Mouse (Mus musculus) ES-E14 (cell line): ENCODE measurements around the gene Opn4. TPM values are rescaled to one million over a fixed set of nuclear protein-coding genes. Genes with fewer than 3 reads are reported as not detected.

ENCODE experiments used
- DNase-seq: peaks from one replicate; pipeline ENCODE4 v3.0.0-alpha.2; 2013; ENCODE audit warnings: low read depth, low spot score
- H3K27ac ChIP-seq: 2 replicates; pipeline ENCODE4 v1.5.1; 2012; ENCODE audit warnings: low read depth, mild to moderate bottlenecking, low read length, moderate library complexity, mixed read lengths; ENCODE audit not compliant: poor library complexity, insufficient read depth, severe bottlenecking
- H3K36me3 ChIP-seq: 2 replicates; pipeline ENCODE4 v1.6.1; 2012; ENCODE audit warnings: mild to moderate bottlenecking, low read length, moderate library complexity, mixed read lengths; ENCODE audit not compliant: control insufficient read depth, poor library complexity, insufficient read depth, severe bottlenecking
- H3K4me1 ChIP-seq, 2 experiments: fragments of 150-350 bp in 1 of 2; sonication (generic) in 1 of 2; 2 replicates each; pipeline ENCODE4 v1.6.1; 2012; ENCODE audit warnings: low read length in 2 of 2, mild to moderate bottlenecking in 1 of 2, mixed read lengths in 1 of 2; ENCODE audit not compliant: control insufficient read depth in 2 of 2, insufficient read depth in 2 of 2, poor library complexity in 1 of 2
- H3K4me3 ChIP-seq, 2 experiments: fragments of 150-350 bp in 1 of 2; sonication (generic) in 1 of 2; 2 replicates each; pipeline ENCODE4 v1.5.1; 2012; ENCODE audit warnings: low read length in 2 of 2, low read depth in 1 of 2, mild to moderate bottlenecking in 1 of 2, mixed read lengths in 1 of 2; ENCODE audit not compliant: insufficient read depth in 1 of 2, poor library complexity in 1 of 2, severe bottlenecking in 1 of 2
- H3K9ac ChIP-seq: 2 replicates; pipeline ENCODE4 v1.6.1; 2012; ENCODE audit warnings: low read depth, mild to moderate bottlenecking, low read length, mixed read lengths; ENCODE audit not compliant: poor library complexity, insufficient read depth, severe bottlenecking
- H3K9me3 ChIP-seq: fragments of 150-350 bp; sonication (generic); 2 replicates; pipeline ENCODE4 v1.6.1; 2012; ENCODE audit warnings: low read depth, mild to moderate bottlenecking, low read length; ENCODE audit not compliant: control insufficient read depth, insufficient read depth
- CHD2 ChIP-seq: IDR thresholded peaks from 2 replicates; pipeline ENCODE4 v1.6.1; 2014; ENCODE audit warnings: mild to moderate bottlenecking, low read depth, low read length, inconsistent platforms
- HCFC1 ChIP-seq: IDR thresholded peaks from 2 replicates; pipeline ENCODE4 v1.6.1; 2012; ENCODE audit warnings: low read length, inconsistent platforms, borderline replicate concordance; ENCODE audit not compliant: insufficient read depth
- MAFK ChIP-seq: IDR thresholded peaks from 2 replicates; pipeline ENCODE4 v1.6.1; 2014; ENCODE audit warnings: mild to moderate bottlenecking, low read depth, low read length, inconsistent platforms; ENCODE audit not compliant: insufficient read depth
- ZC3H11A ChIP-seq: IDR thresholded peaks from 2 replicates; pipeline ENCODE4 v1.6.1; 2012; ENCODE audit warnings: low read depth, mild to moderate bottlenecking, inconsistent platforms, low read length, borderline replicate concordance
- ZNF384 ChIP-seq: IDR thresholded peaks from 2 replicates; pipeline ENCODE4 v1.6.1; 2012; ENCODE audit warnings: low read depth, low read length, inconsistent platforms
- in situ Hi-C, 2 experiments: fragments of 600-800 bp; cut with MboI; formaldehyde crosslinking; loops; one replicate each; pipeline ENCODE4 v1.15.1; 2025; ENCODE audit warnings: low sequenced_read_pairs in 2 of 2, inconsistent platforms in 1 of 2; ENCODE audit not compliant: unreplicated experiment in 2 of 2
- total RNA-seq: library from RNA; depleted of rRNA; stranded (reverse); fragments of 300-350 nt; gene quantifications from 2 replicates; pipeline ENCODE4 v1.2.3, GENCODE M21; 2012

The Opn4 gene
- total RNA-seq, 1 experiment = 0.31 TPM

DNA sequence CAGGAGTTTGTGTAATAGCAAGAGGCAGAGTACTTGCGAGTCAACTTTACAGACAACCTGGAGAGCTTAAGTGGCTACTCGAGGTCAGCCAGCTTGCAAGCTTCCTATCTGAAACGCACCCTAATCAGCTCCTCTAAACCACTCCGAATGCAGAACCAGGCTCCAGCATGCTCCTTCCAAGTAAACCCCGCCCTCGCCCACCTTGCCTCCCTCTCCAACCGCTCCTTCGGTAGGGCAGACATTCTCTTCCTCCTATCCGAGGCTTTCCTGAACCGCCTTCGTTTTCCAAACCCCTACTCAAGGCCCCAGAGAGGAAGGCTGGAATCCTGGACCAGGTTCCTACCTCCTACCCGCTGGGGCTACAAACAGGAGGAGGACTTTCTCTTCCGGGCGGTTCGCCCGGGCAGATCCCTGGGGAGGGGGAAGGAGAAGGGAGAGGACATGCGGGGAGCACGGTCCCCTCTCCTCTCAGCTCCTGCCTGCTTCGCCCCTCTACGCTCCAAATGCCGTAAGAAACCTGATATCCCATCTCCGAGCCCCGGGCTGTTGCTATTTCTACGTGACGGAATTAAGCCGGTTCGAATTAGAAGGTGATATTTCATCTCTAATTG is 51.4 kb downstream of the Opn4 start:
- no peaks in the 10 kb centered on the region for H3K9me3 ChIP-seq
- peaks cover 2 to 4% of the 10 kb centered on the region in 2 experiments; a peak in 2 of 4 replicates for H3K4me1 ChIP-seq
- H3K4me3 ChIP-seq = peak overlapping the region; percentile 85 to 90
- in situ Hi-C loops = no loop called here
- DNase-seq = peak; percentile 75
- H3K27ac ChIP-seq = peak overlapping the region; percentile 98
- peak; percentile 32; the same call in 1 of the 2 replicates for TF ChIP-seq HCFC1
- TF ChIP-seq CHD2 = no peak
- no peak for TF ChIP-seq MAFK
- TF ChIP-seq ZC3H11A = no peak
- TF ChIP-seq ZNF384 = no peak
- no peaks in the 10 kb centered on the region for H3K36me3 ChIP-seq
- peak overlapping the region; percentile 93 for H3K9ac ChIP-seq

DNA sequence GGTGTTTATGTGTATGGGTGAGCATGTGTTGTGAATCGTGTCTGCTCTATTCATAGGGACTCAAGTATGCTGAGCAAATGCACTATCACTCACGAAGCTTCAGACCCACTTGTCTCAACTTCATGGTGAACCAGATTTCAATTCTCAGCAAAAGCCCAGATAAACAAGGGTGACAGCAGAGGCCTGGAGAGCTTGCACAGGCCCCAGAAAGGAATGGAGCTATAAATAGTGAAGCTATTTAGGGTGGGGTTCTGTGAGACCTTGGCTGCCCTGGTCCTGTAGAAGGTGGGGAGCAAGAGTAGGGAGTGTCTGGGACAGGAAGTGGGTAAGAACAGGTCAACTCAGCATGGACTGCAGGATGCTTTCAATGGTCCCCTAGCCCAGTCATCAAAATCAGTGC is 55.4 kb downstream of the Opn4 start:
- DNase-seq = no peak
- peaks cover 3 to 11% of the 10 kb centered on the region in 2 experiments; a peak in 2 of 4 replicates for H3K4me1 ChIP-seq
- in situ Hi-C loops = no loop called here
- TF ChIP-seq ZNF384 = no peak
- no peak for TF ChIP-seq HCFC1
- TF ChIP-seq MAFK = no peak
- TF ChIP-seq ZC3H11A = no peak
- no peak for TF ChIP-seq CHD2
- H3K9me3 ChIP-seq = no peaks in the 10 kb centered on the region
- H3K36me3 ChIP-seq = no peaks in the 10 kb centered on the region
- no peak overlapping the region for H3K4me3 ChIP-seq
- no peak overlapping the region for H3K27ac ChIP-seq
- no peak overlapping the region for H3K9ac ChIP-seq

DNA sequence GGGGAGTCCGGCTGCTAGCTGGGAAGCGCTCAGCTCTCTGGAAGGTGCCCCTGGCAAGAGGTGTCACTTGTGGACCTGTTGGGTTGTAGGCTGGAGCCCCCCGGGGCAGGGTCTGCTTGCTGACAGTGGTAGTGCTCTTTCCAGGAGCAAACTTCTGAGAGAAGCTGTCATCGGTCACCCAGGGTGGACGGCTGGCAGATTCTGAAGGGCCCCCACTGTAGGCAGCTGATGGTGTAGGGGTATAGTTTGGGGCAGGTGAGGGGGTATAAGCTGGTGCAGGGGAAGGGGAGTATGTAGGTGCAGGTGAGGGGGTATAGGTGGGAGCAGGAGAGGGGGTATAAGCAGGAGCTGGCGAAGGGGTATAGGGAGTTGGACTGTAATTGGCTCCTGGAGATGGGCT is 55.9 kb downstream of the Opn4 start:
- Histone ChIP-seq H3K27ac (no peak overlapping the region), H3K4me3 (no peak overlapping the region), H3K36me3 (no peaks in the 10 kb centered on the region), H3K4me1 (peaks cover 3 to 11% of the 10 kb centered on the region in 2 experiments; a peak in 1 of 4 replicates), H3K9ac (no peak overlapping the region), H3K9me3 (no peaks in the 10 kb centered on the region)
- in situ Hi-C loops = no loop called here
- DNase-seq = no peak
- TF ChIP-seq HCFC1 (no peak), CHD2 (no peak), ZNF384 (no peak), ZC3H11A (no peak), MAFK (no peak)

DNA sequence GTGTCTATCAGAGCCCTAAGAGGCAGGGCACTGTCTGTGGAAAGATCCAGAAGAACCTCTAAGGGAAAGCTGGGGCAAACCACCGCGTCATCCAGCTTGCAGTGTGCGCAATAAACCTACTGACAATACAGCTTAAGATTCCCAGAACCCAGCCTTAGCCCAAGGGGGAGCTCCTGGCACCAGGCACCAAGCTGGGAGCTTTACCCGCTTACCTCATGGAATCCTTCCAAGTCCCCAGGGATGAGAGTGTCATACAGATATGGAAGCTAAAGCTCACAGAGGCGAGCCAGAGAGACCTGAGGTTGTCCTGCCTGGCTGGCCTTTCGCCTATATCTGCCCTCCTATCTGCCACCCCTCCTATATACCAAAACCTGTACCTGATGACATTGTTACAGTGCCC is 56.3 kb downstream of the Opn4 start:
- Histone ChIP-seq H3K9me3 (no peaks in the 10 kb centered on the region), H3K27ac (no peak overlapping the region), H3K36me3 (no peaks in the 10 kb centered on the region), H3K9ac (no peak overlapping the region), H3K4me1 (peaks cover 3 to 11% of the 10 kb centered on the region in 2 experiments; a peak in 1 of 4 replicates), H3K4me3 (no peak overlapping the region)
- no peak for DNase-seq
- in situ Hi-C loops = no loop called here
- no peak for TF ChIP-seq CHD2
- TF ChIP-seq HCFC1 = no peak
- no peak for TF ChIP-seq MAFK
- TF ChIP-seq ZNF384 = no peak
- no peak for TF ChIP-seq ZC3H11A
